Mouse (Mus musculus): ENCODE results near the gene Bptf.

GRCm38 (mm10) chr11:107154431-107154830 is 22.5 kb upstream of the Bptf start:
- no peak for TF ChIP-seq CTCF (IDR thresholded peaks at IDR 0.05; ENCODE audit: control insufficient read depth, insufficient read depth, insufficient replicate concordance, low read depth, low read length)
- TF ChIP-seq POLR2A (IDR thresholded peaks at IDR 0.05; ENCODE audit: control insufficient read depth, low read depth, low read length): no peak
